Mouse (Mus musculus) cerebellum, adult 9-10 months (tissue): ENCODE measurements around the gene Mboat2.

Experiments used
- DNase-seq: peaks from one replicate; pipeline ENCODE4 v3.0.0; 2022

Mboat2 gene

GRCm38 (mm10) chr12:24830766-24831152 lies at the start of gene Mboat2:
Gene Mboat2, plus strand, starts transcription at chr12:24830879.
- DNase-seq = no peak

- no peak for DNase-seq
Measured at GRCm38 (mm10) chr12:24783735-24784134, 46.9 kb upstream of the Mboat2 start.

- DNase-seq = no peak
Measured at GRCm38 (mm10) chr12:24785882-24786281, 44.8 kb upstream of the Mboat2 start.

GRCm38 (mm10) chr12:24786316-24786715 lies 44.4 kb upstream of the Mboat2 start:
- no peak for DNase-seq

- no peak for DNase-seq
Measured at GRCm38 (mm10) chr12:24789659-24790058, 41.0 kb upstream of the Mboat2 start.

GRCm38 (mm10) chr12:24811230-24811629 lies 19.4 kb upstream of the Mboat2 start:
- no peak for DNase-seq

- no peak for DNase-seq
Measured at GRCm38 (mm10) chr12:24811906-24812305, 18.8 kb upstream of the Mboat2 start.

GRCm38 (mm10) chr12:24822831-24823230 lies 7.8 kb upstream of the Mboat2 start:
- DNase-seq = no peak

GRCm38 (mm10) chr12:24823636-24824354 lies 6.9 kb upstream of the Mboat2 start:
- no peak for DNase-seq

GRCm38 (mm10) chr12:24830086-24830485 lies 593 bp upstream of the Mboat2 start:
- DNase-seq = no peak

GRCm38 (mm10) chr12:24831153-24831963 lies 679 bp downstream of the Mboat2 start:
- peak; percentile 58 for DNase-seq

- DNase-seq = peak; percentile 16
Measured at GRCm38 (mm10) chr12:24831964-24832427, 1.3 kb downstream of the Mboat2 start.

- no peak for DNase-seq
Measured at GRCm38 (mm10) chr12:24832438-24832837, 1.8 kb downstream of the Mboat2 start.

- no peak for DNase-seq
Measured at GRCm38 (mm10) chr12:24837947-24838346, 7.3 kb downstream of the Mboat2 start.

- no peak for DNase-seq
Measured at GRCm38 (mm10) chr12:24841115-24841879, 10.6 kb downstream of the Mboat2 start.

- no peak for DNase-seq
Measured at GRCm38 (mm10) chr12:24842299-24842910, 11.7 kb downstream of the Mboat2 start.

GRCm38 (mm10) chr12:24843395-24844072 lies 12.9 kb downstream of the Mboat2 start:
- no peak for DNase-seq

- no peak for DNase-seq
Measured at GRCm38 (mm10) chr12:24845344-24845743, 14.7 kb downstream of the Mboat2 start.

GRCm38 (mm10) chr12:24848107-24848506 lies 17.4 kb downstream of the Mboat2 start:
- DNase-seq = no peak

- no peak for DNase-seq
Measured at GRCm38 (mm10) chr12:24857354-24857753, 26.7 kb downstream of the Mboat2 start.

- no peak for DNase-seq
Measured at GRCm38 (mm10) chr12:24859357-24859756, 28.7 kb downstream of the Mboat2 start.

GRCm38 (mm10) chr12:24860436-24860835 lies 29.8 kb downstream of the Mboat2 start:
- no peak for DNase-seq
